Mouse (Mus musculus) hindlimb bud, embryonic 11.5 days (tissue): ENCODE results near the gene Nabp1.
"Not testable (repeated sequence)": the region's sequence is repeated elsewhere in the genome, so short reads cannot be mapped to it uniquely, and the experiment has no call there.

Experiments used
- DNase-seq: peaks from one replicate; pipeline ENCODE4 v3.0.0-alpha.2; 2012; ENCODE audit warnings: low read depth, low spot score; ENCODE audit errors: extremely low spot score

The Nabp1 gene

DNA sequence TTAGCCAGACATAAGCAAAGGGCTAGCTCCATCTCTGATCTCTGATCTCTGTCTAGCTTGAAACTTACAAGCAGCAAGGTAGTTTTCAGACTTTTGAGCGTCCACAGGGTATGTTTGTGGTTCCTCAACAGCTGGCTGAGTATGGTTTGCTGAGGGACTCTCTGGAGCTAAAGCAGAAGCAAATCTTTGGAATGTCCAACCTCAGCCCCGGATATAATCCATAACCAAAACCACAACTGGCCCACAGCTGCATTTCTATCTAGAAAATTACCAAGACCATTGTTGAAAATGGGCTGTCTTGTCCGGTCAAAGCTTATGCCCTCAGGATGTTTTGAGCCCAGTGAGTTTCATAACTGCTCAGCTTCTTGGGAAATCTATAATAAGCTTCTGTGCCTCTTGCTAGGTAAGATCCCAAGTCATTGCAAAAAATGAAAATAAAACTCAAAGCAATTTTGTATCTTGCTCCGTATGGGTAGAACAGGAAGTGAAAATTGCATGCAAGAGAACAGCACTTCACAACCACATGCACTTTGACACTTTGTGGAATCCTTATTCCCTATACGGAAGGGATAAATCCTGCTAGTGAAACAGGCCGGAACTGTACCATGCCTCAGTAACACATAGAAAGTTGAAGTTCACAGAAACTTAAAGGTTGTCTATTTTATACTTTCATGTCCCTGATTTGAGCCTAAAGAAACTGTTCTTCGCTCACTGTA is 15.5 kb upstream of the Nabp1 start:
- DNase-seq, result no peak

DNA sequence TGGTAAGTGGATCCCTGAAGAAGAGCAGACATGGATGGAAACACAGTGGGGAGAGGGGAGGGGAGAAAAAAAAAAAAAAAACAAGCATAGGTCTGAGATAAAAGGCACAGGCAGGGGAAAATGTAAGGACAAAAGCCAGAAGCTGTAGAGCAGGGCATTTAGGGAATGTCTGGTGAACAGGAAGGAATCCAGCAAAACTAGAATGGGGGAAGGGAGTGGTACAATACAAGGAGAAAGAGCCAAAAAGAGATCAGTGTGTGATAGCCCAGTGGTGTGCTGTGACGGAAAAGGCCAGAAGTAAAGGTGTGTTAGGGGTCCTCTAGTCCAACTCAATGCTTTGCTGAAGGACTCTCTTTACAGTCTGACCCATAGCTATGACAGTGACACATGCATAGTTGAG is 8.1 kb upstream of the Nabp1 start:
- no peak for DNase-seq

DNA sequence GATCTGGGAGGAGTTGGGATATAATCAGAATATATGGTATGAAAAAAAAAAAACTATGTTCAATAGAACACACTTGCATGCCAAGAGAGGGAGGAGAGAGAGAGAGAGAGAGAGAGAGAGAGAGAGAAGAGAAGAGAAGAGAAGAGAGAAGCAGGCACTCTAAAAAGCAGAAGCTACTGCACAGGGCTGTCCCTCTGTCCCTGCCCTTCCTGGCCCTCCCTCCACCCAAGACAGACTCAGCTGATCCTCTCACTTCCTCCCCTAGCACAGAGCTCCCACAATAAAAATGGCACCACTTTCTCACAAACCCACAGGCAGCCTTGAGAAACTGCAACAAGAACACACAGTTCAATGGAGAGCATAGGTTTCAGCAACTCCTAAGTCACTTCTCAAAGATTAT is 2.2 kb upstream of the Nabp1 start:
- no peak for DNase-seq

DNA sequence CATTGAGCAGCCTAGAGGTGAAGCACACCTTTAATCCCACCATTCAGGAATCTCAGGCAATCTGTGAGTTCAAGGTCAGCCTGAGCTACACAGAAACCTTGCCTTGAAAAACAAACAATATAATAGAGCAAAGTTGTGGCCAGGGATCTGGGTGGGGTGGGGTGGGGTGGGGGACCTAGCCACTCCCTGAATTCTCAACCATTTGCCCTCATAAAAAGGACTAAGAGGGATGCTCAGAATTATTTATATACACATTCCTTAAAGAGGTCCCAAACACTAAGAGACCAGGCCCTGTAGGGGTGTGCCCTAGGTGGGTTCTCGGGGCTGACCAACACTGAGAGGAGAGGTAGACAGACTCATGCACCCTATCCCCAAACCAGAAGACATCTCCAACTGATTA is 1.5 kb upstream of the Nabp1 start:
- DNase-seq, result no peak

DNA sequence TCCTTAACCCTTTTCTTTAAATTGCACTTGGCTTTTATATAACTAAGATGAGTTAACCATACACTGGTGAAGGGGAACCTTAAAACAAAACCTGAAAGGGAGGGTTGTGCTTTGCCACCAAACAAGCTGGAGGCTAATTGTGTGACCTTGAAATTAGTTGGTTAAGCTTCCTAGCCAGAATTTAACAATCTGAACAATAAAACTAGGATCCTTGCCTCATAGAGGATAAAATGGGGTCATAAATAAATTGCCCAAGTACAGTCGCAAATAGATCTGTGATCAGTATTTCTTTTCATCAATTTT is 753 bp upstream of the Nabp1 start:
- no peak for DNase-seq

DNA sequence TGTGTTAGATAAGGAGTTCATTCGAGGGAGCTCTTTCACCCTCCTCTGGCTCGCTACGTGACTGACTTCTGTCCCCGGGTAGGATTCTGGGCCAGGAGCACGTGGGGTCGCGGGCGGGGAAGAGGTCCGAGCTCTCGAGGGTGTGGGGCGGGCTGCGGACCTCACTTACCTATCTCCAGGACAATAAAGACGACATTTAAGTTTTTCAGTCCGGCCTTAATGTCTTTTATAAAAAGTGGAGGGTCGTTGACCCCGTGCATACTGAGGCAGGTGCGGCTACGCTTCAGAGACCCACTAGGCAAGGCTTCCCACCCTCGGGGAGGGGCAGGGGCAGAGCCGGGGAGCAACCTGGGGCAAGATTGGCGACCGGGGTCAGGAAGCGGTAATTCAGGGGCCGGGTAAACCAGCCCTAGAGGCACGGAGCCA is 556 bp downstream of the Nabp1 start:
- no peak for DNase-seq

DNA sequence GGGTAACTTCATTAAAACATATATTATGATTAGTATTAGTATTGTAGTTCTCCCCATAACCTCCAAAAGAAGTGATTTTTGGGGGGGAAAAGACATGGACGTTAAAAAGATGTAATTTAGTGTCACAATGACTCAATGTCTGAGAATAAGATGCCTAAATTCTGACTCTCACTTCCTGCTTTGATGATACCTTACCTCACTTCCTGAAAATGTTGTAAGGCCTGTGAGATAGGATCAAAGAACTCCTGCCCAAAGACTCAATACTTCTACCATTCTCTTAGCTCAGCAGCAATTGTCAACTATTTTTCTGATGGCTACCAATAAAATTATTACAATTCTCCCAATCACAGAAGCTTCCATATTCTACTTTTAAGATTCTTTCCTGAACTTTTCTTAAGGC is 1.8 kb downstream of the Nabp1 start:
- no peak for DNase-seq

DNA sequence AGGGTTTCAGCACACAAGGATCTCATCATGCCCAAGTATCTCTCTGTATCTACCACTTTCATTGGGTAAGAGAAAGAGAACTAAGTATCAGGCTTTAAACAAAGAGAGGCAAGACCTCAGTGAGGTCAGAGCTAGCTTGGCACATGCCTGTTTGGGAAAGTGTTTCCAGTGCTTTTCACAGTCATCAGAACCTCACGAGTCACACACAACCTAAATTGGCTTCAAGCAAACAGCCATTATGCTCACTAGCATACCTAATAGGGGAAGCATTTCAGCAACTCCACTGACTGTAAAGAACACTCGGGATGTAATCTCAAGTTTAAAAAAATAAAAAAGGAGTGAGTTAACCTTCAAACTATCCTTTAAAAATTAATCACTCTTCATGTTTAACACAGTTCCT is 10.1 kb downstream of the Nabp1 start:
- no peak for DNase-seq

DNA sequence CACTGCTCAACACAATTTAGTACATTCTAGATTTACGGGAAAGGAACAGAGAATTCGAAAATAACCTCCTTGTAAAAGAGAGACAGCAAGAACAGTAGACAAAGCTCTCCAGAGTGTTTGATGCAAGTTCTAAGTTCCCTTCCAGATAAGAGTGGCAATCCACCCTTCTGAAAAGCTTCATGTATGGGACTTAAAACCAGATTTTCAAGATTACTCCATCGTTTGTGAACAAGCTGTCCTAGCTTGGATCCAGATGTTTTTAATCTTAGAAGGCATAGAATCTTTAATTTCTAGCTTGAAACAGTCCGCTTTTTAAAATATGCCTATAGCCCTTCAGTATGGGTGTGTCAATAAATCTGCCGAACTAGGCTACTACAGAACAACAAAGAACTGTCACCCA is 11.0 kb downstream of the Nabp1 start:
- no peak for DNase-seq

DNA sequence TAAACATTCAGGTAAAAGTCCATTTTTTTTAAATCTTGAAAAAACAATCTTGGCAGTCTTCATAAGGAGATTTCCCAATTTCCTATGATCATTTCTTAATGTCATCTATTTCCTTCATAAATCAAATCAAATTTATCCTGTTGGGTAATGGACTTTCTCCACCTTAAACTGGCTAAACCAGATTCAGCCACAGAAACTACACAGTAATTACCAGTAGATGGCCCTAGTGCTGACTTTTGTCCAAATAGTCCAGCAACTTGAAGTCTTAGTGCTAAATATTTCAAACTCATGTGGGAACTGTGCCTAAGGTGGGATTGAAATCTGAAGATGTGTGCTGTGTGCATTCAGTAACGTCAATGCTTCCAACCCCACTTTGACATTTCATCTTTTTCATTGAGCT is 11.8 kb downstream of the Nabp1 start:
- DNase-seq, result no peak

DNA sequence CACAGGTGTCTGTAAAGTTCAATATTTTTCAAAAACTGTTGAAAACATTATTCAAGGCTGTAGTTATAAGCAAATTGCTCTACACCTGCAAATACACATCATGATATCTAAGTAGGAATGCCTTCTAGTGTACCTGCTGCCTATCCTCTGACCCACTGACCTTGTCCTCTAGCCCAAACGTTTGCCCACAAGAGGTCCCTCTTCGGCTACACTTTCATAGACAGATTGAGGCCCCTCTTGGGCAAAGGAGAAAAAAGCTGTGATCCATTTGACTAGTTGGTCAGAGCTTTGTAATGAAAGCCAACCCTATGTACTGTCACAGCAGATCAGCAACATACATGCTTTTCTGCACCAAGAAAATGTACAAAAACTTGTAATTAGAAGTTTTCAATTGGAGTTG is 12.9 kb downstream of the Nabp1 start:
- DNase-seq, result no peak

DNA sequence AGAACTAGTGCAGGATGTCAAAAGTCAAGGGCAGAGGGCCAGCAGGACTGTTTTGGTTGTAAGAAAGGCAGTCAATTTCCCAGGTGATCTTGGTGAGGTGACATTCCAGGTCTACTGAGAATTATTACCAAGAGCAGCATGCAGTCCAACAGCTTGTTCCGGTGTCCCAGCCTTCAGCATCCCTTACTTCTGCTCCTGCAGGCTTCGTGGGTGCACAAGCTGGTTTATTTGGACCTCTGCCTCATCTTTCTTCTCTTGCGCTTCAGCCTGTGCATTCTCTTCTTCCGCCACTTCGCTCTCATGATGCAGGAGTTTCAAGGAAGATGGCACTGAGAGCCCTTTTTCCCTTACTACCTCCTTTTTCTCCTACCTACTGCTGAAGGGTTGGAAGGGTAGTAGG is 15.2 kb downstream of the Nabp1 start:
- no peak for DNase-seq

DNA sequence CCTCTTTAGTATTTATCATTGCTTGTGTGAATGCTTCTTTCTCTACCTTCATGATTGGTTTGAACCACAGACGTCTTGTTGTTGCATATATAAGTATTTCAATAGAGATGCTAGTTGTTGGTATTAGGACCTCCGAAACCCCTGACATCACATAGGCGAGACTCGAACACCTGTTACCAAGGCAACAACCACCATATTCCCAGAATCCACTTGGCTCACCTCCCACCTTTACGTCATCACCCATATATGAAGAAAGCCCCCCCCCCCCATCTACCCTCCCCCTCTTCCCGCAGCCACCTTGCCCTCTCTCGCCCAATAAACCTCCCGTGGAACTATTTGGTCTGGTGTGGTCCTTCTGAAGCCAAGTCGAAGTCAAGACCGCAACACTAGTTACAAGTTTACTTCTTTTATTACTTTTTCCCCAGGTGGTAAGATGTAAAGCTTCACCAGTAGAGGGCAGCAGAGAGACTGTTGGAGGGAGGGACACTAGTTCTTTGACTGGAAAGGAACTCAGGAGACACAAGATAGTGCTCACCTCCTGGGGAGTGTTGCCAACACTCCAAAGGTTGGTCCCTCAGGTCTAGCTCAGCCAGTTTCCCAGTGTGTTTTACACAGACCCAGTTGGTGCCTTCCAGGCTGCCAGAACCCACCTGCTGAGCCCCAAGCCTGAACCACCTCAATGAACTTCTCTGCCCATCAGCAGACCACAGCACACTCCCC is 19.3 kb downstream of the Nabp1 start:
- peak; percentile 52 for DNase-seq

DNA sequence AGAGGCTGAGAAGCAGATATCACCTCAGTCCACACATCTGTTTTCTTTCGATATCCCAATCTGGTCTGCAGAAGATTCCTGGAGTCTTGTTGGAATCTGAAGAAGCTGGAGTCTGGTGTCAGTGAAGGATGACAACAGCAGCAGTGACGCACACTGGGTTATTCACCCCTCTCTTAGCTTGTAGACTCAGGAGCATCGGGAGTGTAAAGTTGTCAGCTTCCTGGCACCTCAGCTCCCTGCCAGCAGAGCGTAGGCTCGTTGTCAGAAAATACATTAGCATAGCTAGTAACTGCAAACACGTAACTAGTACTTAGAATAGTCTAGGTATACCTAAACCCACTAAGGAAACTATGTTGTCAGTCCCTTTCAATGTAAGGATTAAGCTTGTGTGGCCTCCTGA is 20.1 kb downstream of the Nabp1 start:
- no peak for DNase-seq

DNA sequence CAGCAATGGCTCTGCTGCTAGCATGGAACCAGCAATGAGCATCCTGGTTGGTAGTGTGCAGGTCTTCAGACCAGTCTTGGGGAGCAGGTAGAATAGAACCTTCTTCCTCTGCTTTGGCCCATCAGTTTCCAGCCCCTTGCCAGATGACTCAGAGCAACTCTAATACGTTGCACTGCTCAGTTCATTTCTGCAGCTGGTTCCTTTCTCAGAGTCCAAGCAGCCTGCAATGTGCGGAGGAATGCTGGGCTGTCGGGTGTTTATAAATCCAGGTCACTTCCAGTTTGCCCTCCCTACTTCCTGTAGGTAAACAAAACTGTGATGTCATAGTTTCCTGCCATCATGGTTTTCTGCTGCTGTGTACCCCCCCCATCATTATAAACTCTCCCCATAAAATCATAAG is 21.0 kb downstream of the Nabp1 start:
- DNase-seq, result no peak

DNA sequence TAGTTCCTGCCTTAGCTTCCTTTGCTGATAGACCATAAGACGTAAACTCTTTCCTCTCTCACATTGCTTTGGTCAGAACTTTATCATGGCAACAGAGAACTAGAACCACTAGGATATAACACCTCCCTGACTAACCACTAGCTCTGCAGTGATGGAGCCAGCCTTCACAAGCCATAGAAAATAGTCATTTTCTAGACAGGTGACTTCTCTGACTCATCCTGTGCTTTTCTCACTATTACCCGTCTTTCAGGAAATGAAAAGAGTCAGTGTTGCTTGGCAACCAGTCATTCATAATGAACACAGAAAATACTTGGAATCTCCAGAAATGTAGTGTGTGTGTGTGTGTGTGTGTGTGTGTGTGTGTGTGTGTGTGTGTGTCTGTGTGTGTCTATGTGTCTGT is 29.4 kb downstream of the Nabp1 start:
- no peak for DNase-seq

DNA sequence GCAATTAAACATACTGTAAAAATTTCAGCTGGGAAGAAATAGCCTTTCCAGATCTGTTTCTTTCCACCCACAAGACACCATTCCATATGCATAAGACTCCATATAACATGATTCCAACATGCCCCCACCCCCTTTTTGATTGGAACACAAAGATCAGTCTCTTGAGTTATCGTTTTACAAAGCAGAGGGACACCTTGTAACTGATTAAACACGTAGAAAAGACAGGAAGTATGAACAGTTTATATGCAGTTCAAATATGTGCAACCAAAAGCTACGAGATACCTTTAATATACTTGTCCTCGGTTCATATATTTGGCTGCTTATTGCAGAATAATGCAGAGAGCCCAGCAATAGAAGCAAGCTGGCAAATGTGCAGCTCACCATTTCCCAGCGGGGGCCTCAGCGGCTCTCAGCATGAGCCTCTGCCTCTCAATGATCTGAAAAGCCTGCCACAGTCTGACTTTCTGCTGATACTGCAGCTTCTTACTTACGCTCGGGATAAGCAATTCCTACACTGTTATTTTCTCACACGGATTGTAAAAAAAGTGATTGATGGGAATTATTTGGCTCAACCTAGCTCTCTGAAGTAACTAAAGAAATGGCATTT is 32.3 kb downstream of the Nabp1 start:
- DNase-seq, result no peak

DNA sequence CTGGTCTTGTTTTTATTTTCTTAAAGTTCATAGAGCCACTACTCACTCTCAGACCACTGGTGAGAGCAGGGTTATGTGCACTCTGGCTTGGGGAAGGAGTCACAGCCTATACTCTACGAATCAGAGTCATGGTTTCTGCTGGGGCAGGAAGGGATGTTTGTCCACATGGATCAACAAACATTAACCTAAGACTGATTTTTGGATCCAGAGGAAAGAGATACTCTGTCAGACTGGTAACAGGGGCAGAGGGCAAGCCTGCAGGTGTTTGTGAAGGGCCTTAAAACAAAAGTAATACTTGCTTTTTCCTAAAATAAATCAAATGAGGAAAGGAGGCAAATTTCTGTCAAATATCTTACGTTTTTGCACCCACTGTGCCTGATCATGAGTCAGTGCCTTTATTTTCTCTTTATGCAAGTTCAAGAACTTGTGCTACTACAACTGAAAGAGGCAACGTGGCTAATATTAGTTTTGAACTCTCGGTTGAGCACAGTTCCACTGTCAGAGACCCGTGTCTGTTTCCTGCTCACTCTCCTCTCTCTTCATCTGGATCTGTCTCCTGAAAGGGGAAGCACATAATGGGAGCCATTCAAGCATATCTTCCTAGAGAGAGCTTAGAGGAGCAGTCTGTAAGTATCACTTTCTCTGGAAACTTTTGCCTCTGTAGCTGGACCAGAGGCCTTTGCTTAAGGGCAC is 32.9 kb downstream of the Nabp1 start:
- DNase-seq, result no peak

DNA sequence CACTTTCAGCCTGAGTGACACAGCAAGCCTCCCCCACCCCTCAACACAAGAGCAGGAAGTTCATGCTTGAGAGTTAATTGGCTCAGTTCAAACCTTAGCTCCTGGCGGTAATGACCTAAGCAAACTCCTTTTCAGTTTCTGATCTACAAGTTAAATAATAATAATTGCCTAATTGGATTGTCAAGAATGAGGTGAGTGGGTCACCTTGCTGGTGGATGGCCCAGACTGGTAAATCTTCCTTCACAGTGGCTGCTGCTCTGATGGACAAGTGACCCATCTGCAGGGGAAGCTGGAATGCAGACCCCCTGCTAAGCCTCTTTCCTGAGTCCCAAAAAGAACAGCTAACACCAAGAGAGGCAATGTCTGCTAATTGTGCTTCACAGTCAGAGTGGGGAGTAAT is 48.5 kb downstream of the Nabp1 start:
- DNase-seq, result no peak

DNA sequence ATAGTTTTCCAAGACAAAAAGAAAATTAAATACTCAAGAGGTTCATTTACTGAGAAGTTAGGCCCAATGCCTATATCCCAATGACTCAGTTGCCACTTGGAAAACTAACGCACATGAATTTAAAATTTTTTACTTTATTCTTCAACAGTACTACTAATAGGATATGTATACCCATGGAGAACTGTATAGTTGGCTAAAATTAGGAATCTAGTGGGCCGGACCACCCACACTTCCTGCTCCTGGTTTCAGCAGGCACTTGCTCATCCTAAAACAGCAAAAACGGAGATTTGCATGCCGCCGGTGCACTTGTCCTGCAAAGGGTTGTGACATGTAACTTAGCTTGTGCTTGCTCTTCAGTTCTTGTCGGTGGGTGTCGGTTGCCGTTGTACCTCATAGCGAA is 51.9 kb downstream of the Nabp1 start:
- no peak for DNase-seq

DNA sequence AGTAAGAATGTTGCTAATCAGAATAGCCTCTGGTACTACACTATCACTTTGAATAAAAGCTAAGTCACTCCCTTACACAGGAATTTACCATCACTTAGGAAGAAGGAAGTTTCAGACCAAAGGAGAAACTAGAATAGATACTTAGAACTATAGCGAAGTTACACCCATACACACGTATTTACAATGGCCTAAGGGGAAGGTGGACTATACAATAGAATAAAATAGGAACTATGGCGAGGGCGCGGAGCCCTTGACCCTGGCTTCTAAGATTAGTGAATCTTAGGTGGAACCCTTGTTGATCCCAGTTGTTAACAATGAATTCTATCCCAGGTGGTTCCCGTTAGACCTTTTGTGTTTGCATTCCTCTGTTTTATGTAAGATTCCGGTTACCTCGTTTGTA is 57.2 kb downstream of the Nabp1 start:
- DNase-seq, result not testable (repeated sequence)

DNA sequence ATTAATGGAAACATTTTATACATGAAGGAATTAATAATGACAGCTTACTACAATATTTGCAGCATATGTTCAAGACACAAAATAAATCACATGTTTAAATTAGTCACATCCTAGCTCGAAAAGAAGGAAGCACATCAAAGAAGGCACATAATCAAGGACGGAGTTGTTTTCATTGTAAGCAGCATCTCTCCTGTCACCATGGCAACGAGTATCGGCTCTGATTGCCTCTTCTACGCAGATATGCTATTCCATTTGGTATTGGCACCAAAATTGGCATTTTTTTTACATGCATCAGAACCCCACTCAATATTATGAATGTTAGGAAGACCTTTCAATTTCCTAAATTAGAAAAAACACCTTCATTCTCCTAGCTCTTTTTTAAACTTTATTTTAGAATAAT is 59.5 kb downstream of the Nabp1 start:
- DNase-seq, result no peak
